Mouse (Mus musculus) C3H10T1/2 (cell line): ENCODE data around the gene Uqcrc2. TPM values are rescaled to one million over a fixed set of nuclear protein-coding genes. Genes with fewer than 3 reads are reported as not detected.

Experiments
- polyA plus RNA-seq, 2 experiments: library from polyadenylated mRNA; unstranded; fragments of >200 nt; fragmentation: generic; extraction: Trizol; gene quantifications; one replicate each; pipeline ENCODE4 v1.2.1; 2012; ENCODE audit warnings: missing spikeins in 2 of 2

Uqcrc2 gene
- polyA plus RNA-seq: 10 to 100 TPM; 34.5 to 83.1 TPM

GRCm38 (mm10) chr7:120634711-120635361 is at the start of gene Uqcrc2:
Gene Uqcrc2, plus strand, starts transcription at chr7:120635176.

GRCm38 (mm10) chr7:120670153-120670875 is 35.3 kb downstream of the Uqcrc2 start, which contains the start of gene Pdzd9:
Gene Pdzd9, minus strand, starts transcription at chr7:120670343.

GRCm38 (mm10) chr7:120677001-120677643 is 42.1 kb downstream of the Uqcrc2 start, which contains the start of gene Mosmo:
Gene Mosmo, plus strand, starts transcription at chr7:120677618.

Other genes with a start within 250 kb of the Uqcrc2 start
- not detected for gene Abca16, start 225.5 kb upstream of the Uqcrc2 start, polyA plus RNA-seq
- gene Pdzd9, start 35.2 kb downstream of the Uqcrc2 start, polyA plus RNA-seq: under 1 TPM; 0.11 to 0.25 TPM
- gene Mosmo, start 42.4 kb downstream of the Uqcrc2 start, polyA plus RNA-seq: 10 to 100 TPM; 11.8 to 39.2 TPM
- under 1 TPM in 1 of 2 experiments, not detected in 1; 0.04 TPM for gene Vwa3a, start 104.1 kb downstream of the Uqcrc2 start, polyA plus RNA-seq
- gene Gm5737, start 177.2 kb downstream of the Uqcrc2 start, polyA plus RNA-seq: not detected
- 10 to 100 TPM; 20.5 to 33.1 TPM for gene Eef2k, start 207.7 kb downstream of the Uqcrc2 start, polyA plus RNA-seq